Mouse (Mus musculus): ENCODE data around the gene Srsx.
"Not testable (repeated sequence)": the region's sequence is repeated elsewhere in the genome, so short reads cannot be mapped to it uniquely, and the experiment has no call there.

The Srsx gene

GRCm38 (mm10) chrX:123222381-123222780 lies at the start of gene Srsx:
Gene Srsx (minus strand): TSS chrX:123222481.
- not testable (repeated sequence) for DNase-seq

- DNase-seq, result not testable (repeated sequence)
Measured at GRCm38 (mm10) chrX:123246807-123247206, 24.5 kb upstream of the Srsx start, which contains the start of gene Gm17577. Gene Gm17577 (minus strand): TSS chrX:123246907.
